Mouse (Mus musculus) neural tube, embryonic 12.5 days (tissue): ENCODE measurements around the gene Gtf2ird1. TPM values are rescaled to one million over a fixed set of nuclear protein-coding genes. Genes with fewer than 3 reads are reported as not detected.

ENCODE experiments used
- ATAC-seq: fragments of 200-750 bp; cut with Nextera tagmentation; 2 replicates; pipeline ENCODE4 v1.8.0; 2017; ENCODE audit warnings: low read depth, mild to moderate bottlenecking, moderate TSS enrichment, moderate library complexity; ENCODE audit not compliant: low FRiP score
- H3K27ac ChIP-seq: fragments of 300-500 bp; sonication (generic); 2 replicates; pipeline ENCODE4 v1.5.1; 2016
- H3K27me3 ChIP-seq: fragments of 300-500 bp; sonication (generic); replicated peaks from 2 replicates; pipeline ENCODE4 v1.6.1; 2016; ENCODE audit warnings: mild to moderate bottlenecking
- H3K36me3 ChIP-seq: fragments of 300-500 bp; sonication (generic); 2 replicates; pipeline ENCODE4 v1.6.1; 2016; ENCODE audit warnings: mild to moderate bottlenecking
- H3K4me1 ChIP-seq: fragments of 300-500 bp; sonication (generic); 2 replicates; pipeline ENCODE4 v1.6.1; 2016
- H3K4me2 ChIP-seq: fragments of 300-500 bp; sonication (generic); replicated peaks from 2 replicates; pipeline ENCODE4 v1.6.1; 2016; ENCODE audit warnings: mild to moderate bottlenecking
- H3K4me3 ChIP-seq: fragments of 300-500 bp; sonication (generic); 2 replicates; pipeline ENCODE4 v1.5.1; 2016
- H3K9ac ChIP-seq: fragments of 300-500 bp; sonication (generic); 2 replicates; pipeline ENCODE4 v1.6.1; 2016; ENCODE audit warnings: mild to moderate bottlenecking
- H3K9me3 ChIP-seq: fragments of 300-500 bp; sonication (generic); 2 replicates; pipeline ENCODE4 v1.6.1; 2016; ENCODE audit warnings: mild to moderate bottlenecking
- WGBS: fragments of 180-500 bp; shearing (Covaris S2); methylation state at CpG from one replicate; pipeline ENCODE4 v1.1.7; 2016; 5-methylcytosine and 5-hydroxymethylcytosine counted together
- polyA plus RNA-seq: library from polyadenylated mRNA; unstranded; fragments of >200 nt; fragmentation: Nextera tagmentation; extraction: Ambion mirVana; gene quantifications from 2 replicates; pipeline ENCODE4 v1.2.1, GENCODE M21; 2016

Gene Gtf2ird1
- polyA plus RNA-seq, 1 experiment from 2014 or later: 84.6 TPM

GRCm38 (mm10) chr5:134422265-134422925 is 34.1 kb downstream of the Gtf2ird1 start:
- 90% methylated on average over 12 of the region's 12 CpGs for WGBS
- Histone ChIP-seq H3K9ac (no peak overlapping the region), H3K4me3 (no peak overlapping the region), H3K9me3 (no peaks in the 10 kb centered on the region), H3K27ac (no peak overlapping the region), H3K4me1 (no peaks in the 10 kb centered on the region), H3K4me2 (no peak overlapping the region), H3K27me3 (no peaks in the 10 kb centered on the region), H3K36me3 (peaks cover 12% of the 10 kb centered on the region; the same call in 1 of the 2 replicates)
- ATAC-seq: no peak

- Histone ChIP-seq H3K4me1 (no peaks in the 10 kb centered on the region), H3K27me3 (no peaks in the 10 kb centered on the region), H3K9ac (no peak overlapping the region), H3K9me3 (no peaks in the 10 kb centered on the region), H3K4me3 (no peak overlapping the region), H3K27ac (no peak overlapping the region), H3K36me3 (peaks cover 24% of the 10 kb centered on the region), H3K4me2 (no peak overlapping the region)
- 87% methylated on average over 9 of the region's 9 CpGs for WGBS
- no peak for ATAC-seq
Observed at GRCm38 (mm10) chr5:134421061-134421460, 35.5 kb downstream of the Gtf2ird1 start.

DNA sequence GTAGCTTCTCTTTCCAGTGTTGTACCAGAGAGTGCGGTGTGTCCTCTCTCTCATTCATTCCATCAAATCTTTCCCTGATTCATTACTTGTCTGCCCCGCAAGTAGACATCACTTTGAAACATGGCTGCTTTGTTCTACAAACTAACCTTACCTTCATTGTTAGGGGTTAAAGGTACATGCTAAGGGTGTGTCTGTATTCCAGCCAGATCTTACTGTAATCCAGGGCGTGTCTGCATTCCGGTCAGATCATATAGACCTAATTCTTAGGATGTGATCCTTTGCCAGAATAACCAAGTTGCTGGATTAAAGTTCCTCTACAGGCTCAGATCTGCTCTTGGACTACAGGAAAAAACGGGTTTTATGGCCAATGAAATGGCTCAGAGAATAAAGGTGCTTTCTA is 36.8 kb downstream of the Gtf2ird1 start:
- H3K9me3 ChIP-seq: no peaks in the 10 kb centered on the region
- no peak overlapping the region for H3K4me3 ChIP-seq
- H3K27ac ChIP-seq: no peak overlapping the region
- no peaks in the 10 kb centered on the region for H3K4me1 ChIP-seq
- no peak overlapping the region for H3K4me2 ChIP-seq
- H3K27me3 ChIP-seq: no peaks in the 10 kb centered on the region
- ATAC-seq: no peak
- peaks cover 37% of the 10 kb centered on the region for H3K36me3 ChIP-seq
- H3K9ac ChIP-seq: no peak overlapping the region
- 92% methylated on average over 5 of the region's 5 CpGs for WGBS

DNA sequence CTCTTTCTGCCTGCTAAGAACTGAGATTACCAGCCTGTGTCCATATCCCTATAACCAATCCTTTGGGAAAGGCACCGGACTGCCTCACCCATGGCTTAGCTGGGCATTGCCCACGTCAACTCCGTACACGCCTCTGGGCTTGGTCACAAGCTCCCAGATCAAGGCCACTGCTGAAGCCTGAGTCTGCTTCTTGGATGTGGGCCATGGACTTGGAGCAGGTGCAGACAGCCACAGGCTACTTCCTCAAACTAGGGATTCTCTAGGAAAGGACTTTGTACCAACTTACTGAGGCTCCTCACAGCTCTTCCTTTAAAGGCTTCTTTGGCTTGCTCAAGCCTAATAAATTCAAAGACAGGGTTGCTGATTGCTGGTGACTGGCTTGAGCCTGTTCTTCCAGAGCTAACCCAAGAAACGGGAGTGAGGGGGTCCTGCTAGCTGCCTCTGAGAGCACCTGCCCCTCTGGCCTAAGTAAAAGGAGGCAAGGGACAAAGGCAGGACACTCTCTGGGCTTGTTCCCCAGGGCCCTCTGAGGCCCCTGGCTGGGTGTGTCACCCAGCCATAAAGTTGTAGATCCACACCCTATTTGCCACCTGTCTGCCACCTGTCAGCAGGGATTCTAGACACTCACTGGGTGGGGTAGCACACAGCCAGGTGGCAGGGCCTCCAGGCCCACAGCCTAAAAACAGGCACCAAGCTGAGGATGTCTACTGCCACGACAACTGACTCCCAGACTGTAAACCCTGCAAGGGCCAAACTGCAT is 38.0 kb downstream of the Gtf2ird1 start:
- Histone ChIP-seq H3K27ac (no peak overlapping the region), H3K27me3 (no peaks in the 10 kb centered on the region), H3K9ac (no peak overlapping the region), H3K4me3 (no peak overlapping the region), H3K9me3 (no peaks in the 10 kb centered on the region), H3K4me2 (no peak overlapping the region), H3K4me1 (no peaks in the 10 kb centered on the region), H3K36me3 (peaks cover 45% of the 10 kb centered on the region)
- 95% methylated on average over 6 of the region's 6 CpGs for WGBS
- ATAC-seq: no peak

GRCm38 (mm10) chr5:134412341-134412740 is 44.2 kb downstream of the Gtf2ird1 start:
- Histone ChIP-seq H3K36me3 (peaks cover 93% of the 10 kb centered on the region), H3K9ac (no peak overlapping the region), H3K27me3 (no peaks in the 10 kb centered on the region), H3K27ac (no peak overlapping the region), H3K4me3 (no peak overlapping the region), H3K4me1 (no peaks in the 10 kb centered on the region), H3K9me3 (no peaks in the 10 kb centered on the region), H3K4me2 (no peak overlapping the region)
- 93% methylated on average over 2 of the region's 2 CpGs for WGBS
- no peak for ATAC-seq

GRCm38 (mm10) chr5:134410307-134410836 is 46.1 kb downstream of the Gtf2ird1 start:
- no peak overlapping the region for H3K9ac ChIP-seq
- no peak overlapping the region for H3K4me3 ChIP-seq
- WGBS: 97% methylated on average over 7 of the region's 7 CpGs
- H3K27me3 ChIP-seq: no peaks in the 10 kb centered on the region
- H3K36me3 ChIP-seq: peaks cover 94% of the 10 kb centered on the region
- H3K4me2 ChIP-seq: no peak overlapping the region
- H3K4me1 ChIP-seq: no peaks in the 10 kb centered on the region
- ATAC-seq: no peak
- H3K27ac ChIP-seq: no peak overlapping the region
- no peaks in the 10 kb centered on the region for H3K9me3 ChIP-seq

DNA sequence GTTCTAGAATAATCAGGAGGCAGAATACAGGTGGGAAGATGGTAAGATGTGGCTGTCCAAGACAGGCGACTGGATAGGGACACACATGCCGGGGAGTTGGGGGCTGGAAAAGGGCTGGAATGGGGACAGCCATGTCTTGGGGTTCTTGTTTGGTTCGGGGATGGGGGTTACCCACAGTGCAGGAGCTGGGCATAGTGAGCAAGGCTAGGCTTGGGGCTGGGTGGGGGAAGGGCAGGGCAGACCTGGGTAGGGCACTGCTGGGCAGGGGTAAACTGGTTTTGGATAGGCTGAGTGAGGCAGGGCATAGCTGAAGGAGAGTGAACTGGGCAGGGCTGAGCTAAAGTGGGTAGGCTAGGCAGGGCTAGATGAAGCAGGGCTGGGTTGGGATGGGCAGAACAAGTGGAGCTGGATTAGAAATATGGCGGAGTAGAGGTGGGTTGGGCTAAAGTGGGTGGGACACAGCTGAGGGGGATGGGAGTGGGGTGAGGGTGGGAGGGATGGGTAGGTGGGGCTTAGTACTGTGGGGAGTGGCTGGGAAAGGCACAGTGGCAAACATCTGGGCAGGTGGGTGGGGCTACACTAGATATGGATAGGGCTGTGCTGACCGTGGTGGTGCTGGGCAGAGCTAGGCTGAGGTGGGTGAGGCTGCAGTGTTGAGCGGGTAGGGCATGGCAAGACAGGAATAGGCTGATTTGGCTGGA is 46.8 kb downstream of the Gtf2ird1 start:
- H3K9ac ChIP-seq: no peak overlapping the region
- H3K4me2 ChIP-seq: no peak overlapping the region
- no peaks in the 10 kb centered on the region for H3K27me3 ChIP-seq
- no peaks in the 10 kb centered on the region for H3K4me1 ChIP-seq
- no peak overlapping the region for H3K4me3 ChIP-seq
- H3K27ac ChIP-seq: no peak overlapping the region
- 97% methylated on average over 6 of the region's 6 CpGs for WGBS
- H3K9me3 ChIP-seq: no peaks in the 10 kb centered on the region
- H3K36me3 ChIP-seq: peaks cover 94% of the 10 kb centered on the region
- ATAC-seq: no peak

DNA sequence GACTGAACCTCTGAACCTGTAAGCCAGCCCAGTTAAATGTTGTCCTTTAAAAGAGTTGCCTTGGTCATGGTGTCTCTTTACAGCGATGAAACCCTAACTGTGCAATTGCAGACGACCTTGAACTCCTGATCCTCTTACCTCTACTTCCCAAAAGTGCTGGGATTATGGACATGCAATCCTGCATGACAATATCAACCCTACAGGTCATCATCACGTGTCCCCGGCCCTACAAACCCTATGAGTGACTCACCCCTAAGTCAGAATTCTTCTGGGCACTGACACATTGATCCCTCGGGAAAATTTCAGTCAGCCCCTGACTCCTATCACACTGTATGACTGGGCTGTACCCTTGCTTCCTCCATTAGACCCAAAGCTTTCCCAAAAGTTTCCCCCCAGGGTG is 48.4 kb downstream of the Gtf2ird1 start:
- no peak for ATAC-seq
- Histone ChIP-seq H3K27me3 (no peaks in the 10 kb centered on the region), H3K9me3 (no peaks in the 10 kb centered on the region), H3K4me3 (no peak overlapping the region), H3K9ac (no peak overlapping the region), H3K4me2 (no peak overlapping the region), H3K27ac (no peak overlapping the region), H3K4me1 (no peaks in the 10 kb centered on the region), H3K36me3 (peaks cover 98% of the 10 kb centered on the region)
- 92% methylated on average over 5 of the region's 5 CpGs for WGBS

DNA sequence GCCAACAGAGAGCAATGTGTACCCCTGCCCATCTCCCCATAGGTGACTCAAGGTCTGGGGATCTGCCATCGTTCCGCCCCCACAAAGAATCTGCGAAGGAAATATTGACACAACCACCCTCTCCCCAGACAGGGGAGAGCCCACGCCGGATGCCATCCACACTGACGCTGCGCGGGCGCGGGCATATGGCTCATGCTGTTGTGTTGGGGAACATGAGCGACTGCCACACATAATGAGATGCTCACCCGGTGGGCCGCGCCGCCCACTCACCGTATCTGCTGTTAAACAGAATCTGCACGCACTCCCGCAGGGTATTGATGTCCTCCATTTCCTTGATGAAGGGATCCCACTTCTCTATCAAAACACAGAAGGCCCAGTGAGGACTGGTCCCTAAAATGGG is 54.7 kb downstream of the Gtf2ird1 start:
- H3K4me1 ChIP-seq: no peaks in the 10 kb centered on the region
- ATAC-seq: no peak
- no peaks in the 10 kb centered on the region for H3K9me3 ChIP-seq
- no peak overlapping the region for H3K4me3 ChIP-seq
- no peaks in the 10 kb centered on the region for H3K27me3 ChIP-seq
- no peak overlapping the region for H3K27ac ChIP-seq
- no peak overlapping the region for H3K4me2 ChIP-seq
- H3K36me3 ChIP-seq: peaks cover 92% of the 10 kb centered on the region
- H3K9ac ChIP-seq: no peak overlapping the region
- WGBS: 95% methylated on average over 18 of the region's 18 CpGs

DNA sequence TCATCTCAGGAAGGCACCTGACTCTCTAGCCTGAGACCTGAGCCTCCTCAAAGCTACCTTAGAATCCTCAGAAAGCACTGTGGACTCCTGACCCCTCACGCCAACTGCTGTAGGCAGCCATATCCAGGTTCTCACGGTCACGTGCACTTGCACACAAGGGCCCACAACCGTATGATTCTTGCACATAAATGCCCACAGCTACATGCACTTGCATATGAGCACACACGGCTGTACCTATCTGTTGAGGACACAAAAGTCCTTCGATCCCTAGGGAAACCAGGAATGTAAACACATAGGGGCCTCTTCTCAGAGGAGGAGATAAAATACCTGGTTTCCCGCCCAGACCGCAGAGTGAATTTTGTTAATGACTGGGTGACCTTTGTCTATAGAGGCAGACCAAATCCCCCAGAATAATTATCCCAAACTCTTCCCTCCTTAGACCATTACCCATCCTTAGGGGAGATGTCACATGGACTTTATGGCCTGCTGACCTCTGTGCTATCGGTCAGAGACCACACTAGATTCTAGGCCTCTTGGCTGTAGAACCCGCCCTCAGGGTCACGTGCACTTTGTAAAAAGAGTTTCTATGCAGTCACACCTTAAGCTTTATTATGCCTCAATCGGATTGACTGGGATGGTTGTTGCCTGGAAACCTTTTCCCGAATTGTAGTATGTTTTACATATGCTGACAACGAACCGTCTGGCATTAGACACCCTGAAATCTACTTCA is 58.9 kb downstream of the Gtf2ird1 start:
- H3K36me3 ChIP-seq: peaks cover 87% of the 10 kb centered on the region
- H3K27ac ChIP-seq: no peak overlapping the region
- no peaks in the 10 kb centered on the region for H3K27me3 ChIP-seq
- H3K4me3 ChIP-seq: no peak overlapping the region
- 91% methylated on average over 15 of the region's 15 CpGs for WGBS
- ATAC-seq: no peak
- H3K4me2 ChIP-seq: no peak overlapping the region
- H3K9ac ChIP-seq: no peak overlapping the region
- no peaks in the 10 kb centered on the region for H3K9me3 ChIP-seq
- no peaks in the 10 kb centered on the region for H3K4me1 ChIP-seq

GRCm38 (mm10) chr5:134396519-134396918 is 60.0 kb downstream of the Gtf2ird1 start:
- no peak overlapping the region for H3K4me2 ChIP-seq
- no peak overlapping the region for H3K4me3 ChIP-seq
- no peak overlapping the region for H3K9ac ChIP-seq
- WGBS: 78% methylated on average over 9 of the region's 9 CpGs
- no peaks in the 10 kb centered on the region for H3K4me1 ChIP-seq
- H3K36me3 ChIP-seq: peaks cover 87% of the 10 kb centered on the region
- no peaks in the 10 kb centered on the region for H3K27me3 ChIP-seq
- no peaks in the 10 kb centered on the region for H3K9me3 ChIP-seq
- ATAC-seq: no peak
- no peak overlapping the region for H3K27ac ChIP-seq

GRCm38 (mm10) chr5:134394624-134395023 is 61.9 kb downstream of the Gtf2ird1 start:
- Histone ChIP-seq H3K4me3 (no peak overlapping the region), H3K4me1 (no peaks in the 10 kb centered on the region), H3K4me2 (no peak overlapping the region), H3K9ac (no peak overlapping the region), H3K9me3 (no peaks in the 10 kb centered on the region), H3K36me3 (peaks cover 88% of the 10 kb centered on the region), H3K27ac (no peak overlapping the region), H3K27me3 (no peaks in the 10 kb centered on the region)
- no peak for ATAC-seq
- WGBS: 40% methylated on average over 10 of the region's 10 CpGs
